Mouse (Mus musculus): ENCODE results near the gene Hoxd10. TPM values are rescaled to one million over a fixed set of nuclear protein-coding genes. Genes with fewer than 3 reads are reported as not detected.

The Hoxd10 gene
- polyA plus RNA-seq, 1 experiment from 2014 or later: not detected

- Histone ChIP-seq H3K9me3 (ENCODE audit: low read depth, low read length) (no peaks in the 10 kb centered on the region), H3K4me2 (no peak overlapping the region), H3K27ac (ENCODE audit: low read depth) (no peak overlapping the region), H3K4me3 (ENCODE audit: low read depth, low read length) (no peak overlapping the region), H3K36me3 (ENCODE audit: insufficient read depth) (no peaks in the 10 kb centered on the region), H3K4me1 (ENCODE audit: insufficient read depth) (no peaks in the 10 kb centered on the region), H3K9ac (no peak overlapping the region), H3K27me3 (ENCODE audit: insufficient read depth, low read length) (peaks cover 95% of the 10 kb centered on the region)
- WGBS: 12% methylated on average over 7 of the region's 7 CpGs
- no peak for ATAC-seq (ENCODE audit: insufficient read depth)
- DNase-seq: no peak
- no peak for TF ChIP-seq CTCF (IDR thresholded peaks at IDR 0.05; ENCODE audit: low read depth)
These were observed 15.9 kb downstream of the Hoxd10 start for GRCm38 (mm10) chr2:74707599-74707998.

- Histone ChIP-seq H3K27ac (ENCODE audit: low read depth) (no peak overlapping the region), H3K36me3 (ENCODE audit: insufficient read depth) (no peaks in the 10 kb centered on the region), H3K4me2 (no peak overlapping the region), H3K27me3 (ENCODE audit: insufficient read depth, low read length) (peaks cover 95% of the 10 kb centered on the region), H3K9me3 (ENCODE audit: low read depth, low read length) (no peaks in the 10 kb centered on the region), H3K9ac (no peak overlapping the region), H3K4me3 (ENCODE audit: low read depth, low read length) (no peak overlapping the region), H3K4me1 (ENCODE audit: insufficient read depth) (no peaks in the 10 kb centered on the region)
- WGBS: 9% methylated on average over 4 of the region's 4 CpGs
- ATAC-seq (ENCODE audit: insufficient read depth) (no peak), DNase-seq (no peak)
- TF ChIP-seq CTCF (IDR thresholded peaks at IDR 0.05; ENCODE audit: low read depth): no peak
These were observed 17.0 kb downstream of the Hoxd10 start for GRCm38 (mm10) chr2:74708676-74709075.

- 5% methylated on average over 5 of the region's 5 CpGs for WGBS
- no peak overlapping the region for H3K9ac ChIP-seq
- DNase-seq: no peak
These were observed 18.0 kb downstream of the Hoxd10 start for GRCm38 (mm10) chr2:74709465-74710419.

GRCm38 (mm10) chr2:74710929-74711543, 19.3 kb downstream of the Hoxd10 start:
- no peak overlapping the region for H3K27ac ChIP-seq (ENCODE audit: low read depth)
- H3K27me3 ChIP-seq (ENCODE audit: insufficient read depth, low read length): peaks cover 98% of the 10 kb centered on the region
- no peak for DNase-seq
- no peaks in the 10 kb centered on the region for H3K36me3 ChIP-seq (ENCODE audit: insufficient read depth)
- H3K4me1 ChIP-seq (ENCODE audit: insufficient read depth): no peaks in the 10 kb centered on the region
- H3K9me3 ChIP-seq (ENCODE audit: low read depth, low read length): no peaks in the 10 kb centered on the region
- no peak overlapping the region for H3K9ac ChIP-seq
- ATAC-seq (ENCODE audit: insufficient read depth): no peak
- H3K4me2 ChIP-seq: no peak overlapping the region
- 1% methylated on average over 16 of the region's 16 CpGs for WGBS
- H3K4me3 ChIP-seq (ENCODE audit: low read depth, low read length): peak overlapping the region; percentile 37; the same call in 1 of the 2 replicates
- no peak for TF ChIP-seq CTCF (IDR thresholded peaks at IDR 0.05; ENCODE audit: low read depth)

More at GRCm38 (mm10) chr2:74709465-74710419, 18.0 kb downstream of the Hoxd10 start:
- ATAC-seq (ENCODE audit: insufficient read depth): no peak
- TF ChIP-seq CTCF (IDR thresholded peaks at IDR 0.05; ENCODE audit: low read depth): no peak
- Histone ChIP-seq H3K36me3 (ENCODE audit: insufficient read depth) (no peaks in the 10 kb centered on the region), H3K9me3 (ENCODE audit: low read depth, low read length) (no peaks in the 10 kb centered on the region), H3K4me1 (ENCODE audit: insufficient read depth) (no peaks in the 10 kb centered on the region), H3K27ac (ENCODE audit: low read depth) (no peak overlapping the region), H3K27me3 (ENCODE audit: insufficient read depth, low read length) (peaks cover 95% of the 10 kb centered on the region), H3K4me3 (ENCODE audit: low read depth, low read length) (no peak overlapping the region), H3K4me2 (no peak overlapping the region)

- Histone ChIP-seq H3K4me1 (ENCODE audit: insufficient read depth) (no peaks in the 10 kb centered on the region), H3K4me3 (ENCODE audit: low read depth, low read length) (peak within 1 kb of the TSS; percentile 37), H3K27me3 (ENCODE audit: insufficient read depth, low read length) (peaks cover 98% of the 10 kb centered on the region), H3K27ac (ENCODE audit: low read depth) (peak within 1 kb of the TSS; percentile 36; the same call in 1 of the 2 replicates), H3K4me2 (peak within 1 kb of the TSS; percentile 55), H3K9ac (peak within 1 kb of the TSS; percentile 29; the same call in 1 of the 2 replicates), H3K36me3 (ENCODE audit: insufficient read depth) (no peaks in the 10 kb centered on the region), H3K9me3 (ENCODE audit: low read depth, low read length) (no peaks in the 10 kb centered on the region)
- TF ChIP-seq CTCF (IDR thresholded peaks at IDR 0.05; ENCODE audit: low read depth): no peak
- WGBS: under 1% methylated on average over 64 of the region's 65 CpGs
- ATAC-seq (ENCODE audit: insufficient read depth) (no peak), DNase-seq (peak; percentile 53)
These were observed 20.2 kb downstream of the Hoxd10 start, which contains the start of the genes Hoxd3 and Hoxd4 for GRCm38 (mm10) chr2:74711721-74712621. Gene Hoxd3 (plus strand): TSS chr2:74711927. Gene Hoxd4 (plus strand): TSS chr2:74711929.

- no peak overlapping the region for H3K4me2 ChIP-seq
- ATAC-seq (ENCODE audit: insufficient read depth): no peak
- peaks cover 96% of the 10 kb centered on the region for H3K27me3 ChIP-seq (ENCODE audit: insufficient read depth, low read length)
- no peak overlapping the region for H3K9ac ChIP-seq
- no peak for TF ChIP-seq CTCF (IDR thresholded peaks at IDR 0.05; ENCODE audit: low read depth)
- H3K27ac ChIP-seq (ENCODE audit: low read depth): no peak overlapping the region
- H3K9me3 ChIP-seq (ENCODE audit: low read depth, low read length): no peaks in the 10 kb centered on the region
- no peak overlapping the region for H3K4me3 ChIP-seq (ENCODE audit: low read depth, low read length)
- 7% methylated on average over 19 of the region's 19 CpGs for WGBS
- no peaks in the 10 kb centered on the region for H3K36me3 ChIP-seq (ENCODE audit: insufficient read depth)
- DNase-seq: no peak
- no peaks in the 10 kb centered on the region for H3K4me1 ChIP-seq (ENCODE audit: insufficient read depth)
These were observed 21.8 kb downstream of the Hoxd10 start for GRCm38 (mm10) chr2:74713239-74714150.

All from lung, embryonic 14.5 days (tissue).